Mouse (Mus musculus): Measurements from ENCODE around the gene Car9.

DNA sequence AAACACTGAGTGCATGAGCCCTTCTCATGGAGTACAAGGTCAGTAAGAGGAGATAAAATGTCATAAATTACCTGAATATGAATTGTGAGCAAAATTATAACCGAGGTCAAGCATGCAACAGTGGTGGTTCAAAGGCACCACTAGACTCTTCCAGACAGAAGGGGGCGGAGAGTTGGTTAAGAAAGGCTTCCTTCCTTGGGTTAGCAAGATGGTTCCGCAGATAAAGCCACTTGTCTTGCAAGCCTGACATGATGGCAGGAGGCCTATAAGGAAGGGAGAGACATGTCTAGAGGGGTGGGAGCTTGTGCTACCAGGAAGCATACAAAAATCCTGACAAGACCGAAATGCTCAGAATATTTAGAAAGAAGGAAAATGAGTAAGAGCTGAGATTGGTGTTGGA lies 2.5 kb upstream of the Car9 start:
- no peak for TF ChIP-seq EP300 (IDR thresholded peaks at IDR 0.05)
- TF ChIP-seq CTCF (IDR thresholded peaks at IDR 0.05): no peak

Measured in lung, postnatal 0 days (tissue).